Mouse (Mus musculus) G1E (cell line): ENCODE results near the gene Glt8d2.

ENCODE experiments used
- CTCF ChIP-seq: IDR thresholded peaks from 2 replicates; pipeline ENCODE4 v1.5.1; 2012; ENCODE audit warnings: low read depth, low read length, inconsistent platforms, mixed read lengths
- GATA1 ChIP-seq: IDR thresholded peaks from 2 replicates; pipeline ENCODE4 v1.6.1; 2012; ENCODE audit warnings: borderline replicate concordance, low read length, inconsistent platforms, mixed read lengths
- GATA2 ChIP-seq: IDR thresholded peaks from 2 replicates; pipeline ENCODE4 v1.6.1; 2012; ENCODE audit warnings: low read depth, low read length, inconsistent platforms, borderline replicate concordance
- POLR2AphosphoS5 ChIP-seq: IDR thresholded peaks from 2 replicates; pipeline ENCODE4 v1.6.1; 2012; ENCODE audit warnings: low read depth, low read length, inconsistent platforms; ENCODE audit not compliant: insufficient replicate concordance
- TAL1 ChIP-seq: conservative IDR thresholded peaks from 2 replicates; pipeline ENCODE4 v1.6.1; 2012; ENCODE audit warnings: low read depth, low read length, inconsistent platforms, mixed read lengths

- no peak for TF ChIP-seq CTCF
- TF ChIP-seq TAL1 = no peak
- TF ChIP-seq GATA2 = no peak
- no peak for TF ChIP-seq POLR2AphosphoS5
- no peak for TF ChIP-seq GATA1
Observed at GRCm38 (mm10) chr10:82680769-82681168, 9.7 kb downstream of the Glt8d2 start.
